Mouse (Mus musculus): Measurements from ENCODE around the gene Rap1a. TPM values are rescaled to one million over a fixed set of nuclear protein-coding genes. Genes with fewer than 3 reads are reported as not detected.
A peak's percentile ranks its signal among the peaks of the same experiment; 100 is the strongest.
"Not testable (repeated sequence)": the region's sequence is repeated elsewhere in the genome, so short reads cannot be mapped to it uniquely, and the experiment has no call there.

Rap1a gene
- polyA plus RNA-seq, 1 experiment from 2014 or later, result 79.2 TPM

GRCm38 (mm10) chr3:105705061-105705549 lies 96.0 kb downstream of the Rap1a start:
- ATAC-seq (ENCODE audit: low FRiP score), result peak; percentile 66
- Histone ChIP-seq H3K4me3 (peak overlapping the region; percentile 57), H3K36me3 (no peaks in the 10 kb centered on the region), H3K27ac (peak overlapping the region; percentile 35; the same call in 1 of the 2 replicates), H3K27me3 (peaks cover 43% of the 10 kb centered on the region), H3K9ac (peak overlapping the region; percentile 73), H3K4me2 (replicated peaks) (peak overlapping the region; percentile 100), H3K9me3 (replicated peaks) (no peaks in the 10 kb centered on the region), H3K4me1 (peaks cover 24% of the 10 kb centered on the region)
- WGBS, result under 1% methylated on average over 28 of the region's 28 CpGs

GRCm38 (mm10) chr3:105704031-105705008 lies 96.8 kb downstream of the Rap1a start, which contains the start of gene Inka2:
Inka2 (plus strand) TSS chr3:105704599.
- peak within 1 kb of the TSS; percentile 35; the same call in 1 of the 2 replicates for H3K27ac ChIP-seq
- H3K27me3 ChIP-seq, result peaks cover 43% of the 10 kb centered on the region
- H3K36me3 ChIP-seq, result no peaks in the 10 kb centered on the region
- H3K4me3 ChIP-seq, result peak within 1 kb of the TSS; percentile 57
- peak within 1 kb of the TSS; percentile 100 for H3K4me2 ChIP-seq (replicated peaks)
- peaks cover 23% of the 10 kb centered on the region for H3K4me1 ChIP-seq
- H3K9ac ChIP-seq, result peak within 1 kb of the TSS; percentile 73
- no peaks in the 10 kb centered on the region for H3K9me3 ChIP-seq (replicated peaks)
- 3% methylated on average over 37 of the region's 43 CpGs for WGBS
- peak; percentile 96 for ATAC-seq (ENCODE audit: low FRiP score)

- no peak overlapping the region for H3K9ac ChIP-seq
- H3K36me3 ChIP-seq, result no peaks in the 10 kb centered on the region
- WGBS, result 50% methylated on average over 6 of the region's 6 CpGs
- no peaks in the 10 kb centered on the region for H3K9me3 ChIP-seq (replicated peaks)
- no peak overlapping the region for H3K4me3 ChIP-seq
- no peak overlapping the region for H3K27ac ChIP-seq
- no peak for ATAC-seq (ENCODE audit: low FRiP score)
- peaks cover 43% of the 10 kb centered on the region for H3K27me3 ChIP-seq
- H3K4me1 ChIP-seq, result peaks cover 23% of the 10 kb centered on the region
- H3K4me2 ChIP-seq (replicated peaks), result no peak overlapping the region
These were observed 97.6 kb downstream of the Rap1a start for GRCm38 (mm10) chr3:105703571-105703970.

- H3K4me2 ChIP-seq (replicated peaks), result no peak overlapping the region
- H3K27ac ChIP-seq, result no peak overlapping the region
- H3K4me1 ChIP-seq, result peaks cover 25% of the 10 kb centered on the region
- no peaks in the 10 kb centered on the region for H3K9me3 ChIP-seq (replicated peaks)
- H3K36me3 ChIP-seq, result no peaks in the 10 kb centered on the region
- ATAC-seq (ENCODE audit: low FRiP score), result no peak
- no peak overlapping the region for H3K9ac ChIP-seq
- peaks cover 44% of the 10 kb centered on the region for H3K27me3 ChIP-seq
- WGBS, result 70% methylated on average over 5 of the region's 5 CpGs
- H3K4me3 ChIP-seq, result no peak overlapping the region
These were observed 99.7 kb downstream of the Rap1a start for GRCm38 (mm10) chr3:105701399-105701798.

GRCm38 (mm10) chr3:105700786-105701185 lies 100.3 kb downstream of the Rap1a start:
- ATAC-seq (ENCODE audit: low FRiP score), result not testable (repeated sequence)
- 50% methylated on average over 1 of the region's 1 CpGs for WGBS

GRCm38 (mm10) chr3:105699241-105699933 lies 101.7 kb downstream of the Rap1a start:
- ATAC-seq (ENCODE audit: low FRiP score), result no peak
- Histone ChIP-seq H3K9me3 (replicated peaks) (no peaks in the 10 kb centered on the region), H3K4me3 (no peak overlapping the region), H3K27me3 (peaks cover 29% of the 10 kb centered on the region), H3K4me2 (replicated peaks) (no peak overlapping the region), H3K36me3 (no peaks in the 10 kb centered on the region), H3K27ac (no peak overlapping the region), H3K9ac (no peak overlapping the region), H3K4me1 (peaks cover 32% of the 10 kb centered on the region)
- 62% methylated on average over 3 of the region's 3 CpGs for WGBS

More at GRCm38 (mm10) chr3:105700786-105701185, 100.3 kb downstream of the Rap1a start:
- Histone ChIP-seq H3K27me3 (peaks cover 38% of the 10 kb centered on the region), H3K4me1 (peaks cover 29% of the 10 kb centered on the region)
- not testable (repeated sequence) for H3K4me2 ChIP-seq (replicated peaks); H3K36me3 ChIP-seq; H3K27ac ChIP-seq; H3K9ac ChIP-seq; H3K9me3 ChIP-seq (replicated peaks); H3K4me3 ChIP-seq

GRCm38 (mm10) chr3:105698311-105698710 lies 102.8 kb downstream of the Rap1a start:
- WGBS, result 91% methylated on average over 1 of the region's 1 CpGs
- peaks cover 29% of the 10 kb centered on the region for H3K27me3 ChIP-seq

GRCm38 (mm10) chr3:105697148-105697441 lies 104.0 kb downstream of the Rap1a start:
- no peak overlapping the region for H3K4me2 ChIP-seq (replicated peaks)
- ATAC-seq (ENCODE audit: low FRiP score), result peak; percentile 39
- no peak overlapping the region for H3K4me3 ChIP-seq
- H3K9ac ChIP-seq, result no peak overlapping the region
- WGBS, result 67% methylated on average over 5 of the region's 5 CpGs
- H3K4me1 ChIP-seq, result peaks cover 29% of the 10 kb centered on the region
- no peak overlapping the region for H3K27ac ChIP-seq
- H3K36me3 ChIP-seq, result no peaks in the 10 kb centered on the region
- peaks cover 21% of the 10 kb centered on the region; the same call in 1 of the 2 replicates for H3K27me3 ChIP-seq
- no peaks in the 10 kb centered on the region for H3K9me3 ChIP-seq (replicated peaks)

More at GRCm38 (mm10) chr3:105698311-105698710, 102.8 kb downstream of the Rap1a start:
- no peak overlapping the region for H3K4me2 ChIP-seq (replicated peaks)
- no peak overlapping the region for H3K4me3 ChIP-seq
- no peaks in the 10 kb centered on the region for H3K9me3 ChIP-seq (replicated peaks)
- H3K9ac ChIP-seq, result no peak overlapping the region
- H3K27ac ChIP-seq, result no peak overlapping the region
- H3K4me1 ChIP-seq, result peaks cover 29% of the 10 kb centered on the region
- no peaks in the 10 kb centered on the region for H3K36me3 ChIP-seq
- no peak for ATAC-seq (ENCODE audit: low FRiP score)

GRCm38 (mm10) chr3:105696387-105697147 lies 104.6 kb downstream of the Rap1a start:
- H3K4me2 ChIP-seq (replicated peaks), result peak overlapping the region; percentile 37
- no peak overlapping the region for H3K4me3 ChIP-seq
- H3K27me3 ChIP-seq, result peaks cover 19% of the 10 kb centered on the region; the same call in 1 of the 2 replicates
- no peaks in the 10 kb centered on the region for H3K36me3 ChIP-seq
- no peak; the same call in 1 of the 2 replicates for ATAC-seq (ENCODE audit: low FRiP score)
- H3K9ac ChIP-seq, result 0 out of 2 replicates have a peak overlapping the region, but pooled peaks have one; percentile 4
- peaks cover 29% of the 10 kb centered on the region for H3K4me1 ChIP-seq
- H3K27ac ChIP-seq, result peak overlapping the region; percentile 60; the same call in 1 of the 2 replicates
- H3K9me3 ChIP-seq (replicated peaks), result no peaks in the 10 kb centered on the region
- WGBS, result 62% methylated on average over 17 of the region's 17 CpGs

GRCm38 (mm10) chr3:105695476-105696386 lies 105.4 kb downstream of the Rap1a start:
- Histone ChIP-seq H3K4me3 (no peak overlapping the region), H3K36me3 (no peaks in the 10 kb centered on the region), H3K4me1 (peaks cover 29% of the 10 kb centered on the region), H3K27me3 (peaks cover 15% of the 10 kb centered on the region; the same call in 1 of the 2 replicates), H3K27ac (peak overlapping the region; percentile 60; the same call in 1 of the 2 replicates), H3K4me2 (replicated peaks) (peak overlapping the region; percentile 37), H3K9ac (peak overlapping the region; percentile 4; the same call in 1 of the 2 replicates), H3K9me3 (replicated peaks) (no peaks in the 10 kb centered on the region)
- 30% methylated on average over 20 of the region's 20 CpGs for WGBS
- peak; percentile 57 for ATAC-seq (ENCODE audit: low FRiP score)

Measured in hindbrain, embryonic 12.5 days (tissue).